Mouse (Mus musculus): ENCODE results near the gene Il17rc.

- no peak for TF ChIP-seq CTCF (IDR thresholded peaks at IDR 0.05; ENCODE audit: low read depth)
- TF ChIP-seq EP300 (IDR thresholded peaks at IDR 0.05; ENCODE audit: low read depth) = no peak
Measured at GRCm38 (mm10) chr6:113433661-113434060, 37.6 kb upstream of the Il17rc start.
